Mouse (Mus musculus) embryonic facial prominence, embryonic 14.5 days (tissue): Measurements from ENCODE around the gene Comt. TPM values are rescaled to one million over a fixed set of nuclear protein-coding genes. Genes with fewer than 3 reads are reported as not detected.

Experiments
- ATAC-seq: fragments of 200-750 bp; cut with Nextera tagmentation; 2 replicates; pipeline ENCODE4 v1.8.0; 2017; ENCODE audit warnings: low read depth, moderate number of reproducible peaks, moderate TSS enrichment
- DNase-seq: peaks from one replicate; pipeline ENCODE4 v3.0.0-alpha.2; 2015; ENCODE audit warnings: low spot score
- H3K27ac ChIP-seq: fragments of 300-500 bp; sonication (generic); replicated peaks from 2 replicates; pipeline ENCODE4 v1.5.1; 2014; ENCODE audit warnings: low read depth, mild to moderate bottlenecking, low read length, moderate library complexity
- H3K27me3 ChIP-seq: fragments of 300-500 bp; sonication (generic); replicated peaks from 2 replicates; pipeline ENCODE4 v1.6.1; 2014; ENCODE audit warnings: low read length; ENCODE audit not compliant: control insufficient read depth, insufficient read depth
- H3K36me3 ChIP-seq: fragments of 300-500 bp; sonication (generic); 2 replicates; pipeline ENCODE4 v1.6.1; 2014; ENCODE audit warnings: low read length, mixed read lengths; ENCODE audit not compliant: control insufficient read depth, insufficient read depth
- H3K4me1 ChIP-seq: fragments of 300-500 bp; sonication (generic); 2 replicates; pipeline ENCODE4 v1.6.1; 2014; ENCODE audit warnings: antibody characterized with exemption, low read length; ENCODE audit not compliant: control insufficient read depth, insufficient read depth
- H3K4me2 ChIP-seq: fragments of 300-500 bp; sonication (generic); 2 replicates; pipeline ENCODE4 v1.6.1; 2014; ENCODE audit warnings: low read depth, mild to moderate bottlenecking, low read length, moderate library complexity, mixed read lengths
- H3K4me3 ChIP-seq: fragments of 300-500 bp; sonication (generic); 2 replicates; pipeline ENCODE4 v1.5.1; 2014; ENCODE audit warnings: low read depth, mild to moderate bottlenecking, low read length
- H3K9ac ChIP-seq: fragments of 300-500 bp; sonication (generic); 2 replicates; pipeline ENCODE4 v1.6.1; 2014; ENCODE audit warnings: low read depth, mild to moderate bottlenecking, low read length, moderate library complexity, mixed read lengths
- H3K9me3 ChIP-seq: fragments of 300-500 bp; sonication (generic); 2 replicates; pipeline ENCODE4 v1.6.1; 2016; ENCODE audit warnings: low read length; ENCODE audit not compliant: control insufficient read depth
- WGBS: fragments of 180-500 bp; shearing (Covaris S2); extraction: QIAGEN DNeasy Blood & Tissue Kit; methylation state at CpG from one replicate; pipeline ENCODE4 v1.1.7; 2014; 5-methylcytosine and 5-hydroxymethylcytosine counted together
- polyA plus RNA-seq: library from polyadenylated mRNA; unstranded; fragments of >200 nt; fragmentation: Nextera tagmentation; extraction: Ambion mirVana; gene quantifications from 2 replicates; pipeline ENCODE4 v1.2.1, GENCODE M21; 2014

The Comt gene
- polyA plus RNA-seq, 1 experiment from 2014 or later = 85.4 TPM

GRCm38 (mm10) chr16:18462598-18462997, 35.9 kb upstream of the Comt start:
- H3K27me3 ChIP-seq = no peaks in the 10 kb centered on the region
- no peaks in the 10 kb centered on the region for H3K9me3 ChIP-seq
- no peak for DNase-seq
- H3K9ac ChIP-seq = no peak overlapping the region
- H3K36me3 ChIP-seq = no peaks in the 10 kb centered on the region
- 52% methylated on average over 8 of the region's 8 CpGs for WGBS
- peaks cover 39% of the 10 kb centered on the region for H3K4me1 ChIP-seq
- no peak overlapping the region for H3K4me3 ChIP-seq
- H3K4me2 ChIP-seq = no peak overlapping the region
- ATAC-seq = no peak
- no peak overlapping the region for H3K27ac ChIP-seq

GRCm38 (mm10) chr16:18462031-18462430, 35.4 kb upstream of the Comt start:
- Histone ChIP-seq H3K9me3 (no peaks in the 10 kb centered on the region), H3K4me2 (no peak overlapping the region), H3K9ac (no peak overlapping the region), H3K27me3 (no peaks in the 10 kb centered on the region), H3K4me1 (peaks cover 39% of the 10 kb centered on the region), H3K27ac (no peak overlapping the region), H3K4me3 (no peak overlapping the region), H3K36me3 (peaks cover under 1% of the 10 kb centered on the region; the same call in 1 of the 2 replicates)
- no peak for ATAC-seq
- WGBS = 61% methylated on average over 9 of the region's 9 CpGs
- no peak for DNase-seq

DNA sequence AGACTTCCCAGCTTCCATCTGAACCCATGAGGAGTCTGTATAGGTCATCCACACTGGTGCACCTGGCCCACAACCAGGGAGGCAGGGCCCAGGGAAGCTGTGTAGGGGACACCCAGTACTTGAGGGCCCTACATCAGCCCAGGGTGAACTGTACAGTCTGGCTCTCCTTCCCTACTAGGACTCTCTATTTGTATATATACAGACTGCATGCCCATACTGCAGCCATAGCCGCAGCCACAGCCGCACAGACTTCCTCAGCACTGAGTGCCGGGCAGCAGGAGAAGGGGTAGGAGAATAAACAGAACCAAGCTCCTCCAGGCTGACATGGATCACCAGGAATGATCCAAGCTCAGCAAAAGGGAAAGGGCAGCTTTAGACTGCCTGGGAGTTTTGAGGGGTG, 34.2 kb upstream of the Comt start:
- 88% methylated on average over 3 of the region's 3 CpGs for WGBS
- Histone ChIP-seq H3K27me3 (no peaks in the 10 kb centered on the region), H3K4me3 (no peak overlapping the region), H3K9me3 (no peaks in the 10 kb centered on the region), H3K27ac (no peak overlapping the region), H3K9ac (no peak overlapping the region), H3K4me1 (peaks cover 39% of the 10 kb centered on the region), H3K4me2 (no peak overlapping the region), H3K36me3 (peaks cover 5% of the 10 kb centered on the region; the same call in 1 of the 2 replicates)
- DNase-seq (no peak), ATAC-seq (no peak)

GRCm38 (mm10) chr16:18459955-18460370, 33.3 kb upstream of the Comt start:
- H3K9ac ChIP-seq = peak overlapping the region; percentile 34; the same call in 1 of the 2 replicates
- H3K27me3 ChIP-seq = no peaks in the 10 kb centered on the region
- WGBS = under 1% methylated on average over 10 of the region's 11 CpGs
- peaks cover 39% of the 10 kb centered on the region for H3K4me1 ChIP-seq
- H3K36me3 ChIP-seq = peaks cover 5% of the 10 kb centered on the region; the same call in 1 of the 2 replicates
- H3K4me3 ChIP-seq = peak overlapping the region; percentile 9; the same call in 1 of the 2 replicates
- H3K4me2 ChIP-seq = peak overlapping the region; percentile 43
- DNase-seq (peak; percentile 92), ATAC-seq (peak; percentile 90)
- H3K9me3 ChIP-seq = no peaks in the 10 kb centered on the region
- peak overlapping the region; percentile 75 for H3K27ac ChIP-seq

- WGBS = 5% methylated on average over 12 of the region's 12 CpGs
Observed at GRCm38 (mm10) chr16:18459335-18459954, 32.8 kb upstream of the Comt start.

GRCm38 (mm10) chr16:18458661-18459060, 32.0 kb upstream of the Comt start:
- Histone ChIP-seq H3K4me3 (no peak overlapping the region), H3K27me3 (no peaks in the 10 kb centered on the region), H3K27ac (peak overlapping the region; percentile 75; the same call in 1 of the 2 replicates), H3K4me1 (peaks cover 34% of the 10 kb centered on the region), H3K36me3 (peaks cover 5% of the 10 kb centered on the region; the same call in 1 of the 2 replicates), H3K9me3 (no peaks in the 10 kb centered on the region), H3K9ac (no peak overlapping the region), H3K4me2 (no peak overlapping the region)
- ATAC-seq (no peak), DNase-seq (no peak)

More at GRCm38 (mm10) chr16:18459335-18459954, 32.8 kb upstream of the Comt start:
- DNase-seq (peak; percentile 61), ATAC-seq (peak; percentile 31)
- H3K4me2 ChIP-seq = peak overlapping the region; percentile 43
- H3K27ac ChIP-seq = peak overlapping the region; percentile 75
- peak overlapping the region; percentile 34; the same call in 1 of the 2 replicates for H3K9ac ChIP-seq
- H3K27me3 ChIP-seq = no peaks in the 10 kb centered on the region
- peak overlapping the region; percentile 9; the same call in 1 of the 2 replicates for H3K4me3 ChIP-seq
- no peaks in the 10 kb centered on the region for H3K9me3 ChIP-seq
- peaks cover 39% of the 10 kb centered on the region for H3K4me1 ChIP-seq
- peaks cover 5% of the 10 kb centered on the region; the same call in 1 of the 2 replicates for H3K36me3 ChIP-seq

DNA sequence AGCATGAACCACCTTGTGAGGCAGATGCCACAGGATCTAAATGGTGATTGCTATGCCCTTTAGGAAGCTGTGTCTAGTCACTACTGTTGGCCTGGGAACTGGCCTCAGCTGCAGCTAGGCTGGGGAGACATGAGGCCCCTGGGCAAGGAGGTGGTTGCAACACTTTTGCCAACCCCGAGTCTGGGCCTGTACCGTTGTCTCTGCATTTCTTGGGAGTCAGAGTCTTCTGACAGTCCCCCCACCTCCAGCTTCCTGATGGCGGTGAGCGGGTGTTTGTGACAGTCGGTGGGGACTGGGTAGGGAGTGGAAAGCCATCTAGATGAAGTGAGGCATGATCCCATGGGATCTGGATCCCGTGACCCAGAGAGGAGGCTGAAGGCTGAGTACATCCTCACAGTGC, 28.8 kb upstream of the Comt start:
- Histone ChIP-seq H3K4me3 (no peak overlapping the region), H3K27me3 (no peaks in the 10 kb centered on the region), H3K9me3 (no peaks in the 10 kb centered on the region), H3K4me2 (no peak overlapping the region), H3K4me1 (peaks cover 24% of the 10 kb centered on the region), H3K36me3 (peaks cover 5% of the 10 kb centered on the region; the same call in 1 of the 2 replicates), H3K9ac (no peak overlapping the region), H3K27ac (no peak overlapping the region)
- WGBS = 88% methylated on average over 4 of the region's 6 CpGs
- no peak for ATAC-seq
- no peak for DNase-seq

DNA sequence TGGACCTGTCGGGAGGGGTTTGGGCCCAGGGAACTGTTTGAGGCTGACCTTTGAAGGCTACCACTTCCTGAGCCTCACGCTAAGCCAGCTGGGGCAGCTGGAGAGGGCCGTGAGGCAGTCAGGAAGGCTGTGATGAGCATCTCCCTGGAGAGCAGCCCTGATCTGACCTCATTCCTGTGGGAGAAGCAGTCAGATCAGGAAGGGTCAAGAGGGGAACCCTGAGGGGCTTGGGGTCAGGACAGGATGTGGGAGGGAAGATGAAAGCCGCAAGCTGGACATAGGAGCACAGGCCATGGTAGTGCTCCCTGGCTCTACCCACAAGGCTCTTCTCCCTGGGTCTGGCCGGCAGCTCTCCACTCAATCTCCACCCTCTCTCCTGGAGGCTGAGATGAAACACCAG, 27.2 kb upstream of the Comt start:
- Histone ChIP-seq H3K4me3 (no peak overlapping the region), H3K9ac (no peak overlapping the region), H3K36me3 (peaks cover 5% of the 10 kb centered on the region; the same call in 1 of the 2 replicates), H3K4me1 (peaks cover 8% of the 10 kb centered on the region), H3K27me3 (no peaks in the 10 kb centered on the region), H3K4me2 (no peak overlapping the region), H3K27ac (no peak overlapping the region), H3K9me3 (no peaks in the 10 kb centered on the region)
- DNase-seq (no peak), ATAC-seq (no peak)
- WGBS = 36% methylated on average over 4 of the region's 5 CpGs
